Mouse (Mus musculus) bone marrow macrophage, adult 2 months (primary cell): ENCODE data around the gene Lzts3. TPM values are rescaled to one million over a fixed set of nuclear protein-coding genes. Genes with fewer than 3 reads are reported as not detected.

Experiments
- H3K27ac ChIP-seq: 2 replicates; pipeline ENCODE4 v1.5.1; 2012; ENCODE audit warnings: low read depth, low read length; ENCODE audit not compliant: insufficient read depth
- H3K4me1 ChIP-seq: 2 replicates; pipeline ENCODE4 v1.6.1; 2012; ENCODE audit warnings: low read length; ENCODE audit not compliant: control insufficient read depth, insufficient read depth
- H3K4me3 ChIP-seq: 2 replicates; pipeline ENCODE4 v1.5.1; 2012; ENCODE audit warnings: mild to moderate bottlenecking, low read length, moderate library complexity; ENCODE audit not compliant: insufficient read depth
- CTCF ChIP-seq: IDR thresholded peaks from 2 replicates; pipeline ENCODE4 v1.5.1; 2012; ENCODE audit warnings: low read depth, mild to moderate bottlenecking, low read length, moderate library complexity
- POLR2A ChIP-seq: IDR thresholded peaks from 2 replicates; pipeline ENCODE4 v1.6.1; 2012; ENCODE audit warnings: mild to moderate bottlenecking, low read depth, low read length, borderline replicate concordance
- polyA plus RNA-seq: library from polyadenylated mRNA; stranded (reverse); fragments of >200 nt; gene quantifications from 2 replicates; pipeline ENCODE4 v1.2.4, GENCODE M21; 2012; ENCODE audit not compliant: missing spikeins, insufficient read depth, insufficient read length

The Lzts3 gene
- 2.8 and 3.3 TPM in 2 replicates for polyA plus RNA-seq

DNA sequence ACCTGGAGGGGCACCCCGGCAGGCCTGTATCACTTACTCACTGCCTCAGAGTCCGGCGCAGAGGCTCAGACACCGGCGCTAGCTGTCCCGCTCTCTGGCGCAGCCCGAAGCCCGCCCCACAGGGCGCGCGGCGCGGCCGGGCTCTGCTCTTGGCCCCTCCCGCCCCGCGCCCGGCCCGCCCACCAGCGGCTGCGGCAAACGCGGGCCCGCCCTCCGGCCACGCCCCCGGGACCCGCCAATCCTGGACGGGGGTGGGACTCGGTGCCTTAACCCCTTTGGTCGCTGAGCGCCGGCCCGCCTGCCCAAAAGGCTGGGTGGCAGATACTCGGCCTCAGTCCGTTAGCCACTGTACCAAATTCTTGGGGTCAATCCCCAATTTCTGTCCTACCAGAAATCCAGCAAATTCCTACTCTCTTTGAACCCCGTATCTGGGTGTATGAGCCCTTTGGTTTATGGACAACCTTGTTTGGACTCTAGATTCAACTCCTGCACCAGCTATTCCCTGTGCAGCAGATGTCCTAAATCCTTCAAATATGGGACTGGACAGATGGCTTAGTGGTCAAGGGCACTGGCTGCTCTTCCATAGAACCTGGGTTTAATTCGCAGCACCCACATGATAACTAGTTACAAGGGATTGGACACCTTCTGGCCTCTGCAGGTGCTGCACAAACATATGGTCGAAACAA, at the start of gene Lzts3:
Gene Lzts3 (minus strand): TSS at position 120 of the 686 bp plus-strand sequence.
- peak within 1 kb of the TSS; percentile 78 for H3K4me3 ChIP-seq
- TF ChIP-seq POLR2A = no peak
- TF ChIP-seq CTCF = no peak
- H3K27ac ChIP-seq = no peak within 1 kb of the TSS
- H3K4me1 ChIP-seq = peaks cover 6% of the 10 kb centered on the region

DNA sequence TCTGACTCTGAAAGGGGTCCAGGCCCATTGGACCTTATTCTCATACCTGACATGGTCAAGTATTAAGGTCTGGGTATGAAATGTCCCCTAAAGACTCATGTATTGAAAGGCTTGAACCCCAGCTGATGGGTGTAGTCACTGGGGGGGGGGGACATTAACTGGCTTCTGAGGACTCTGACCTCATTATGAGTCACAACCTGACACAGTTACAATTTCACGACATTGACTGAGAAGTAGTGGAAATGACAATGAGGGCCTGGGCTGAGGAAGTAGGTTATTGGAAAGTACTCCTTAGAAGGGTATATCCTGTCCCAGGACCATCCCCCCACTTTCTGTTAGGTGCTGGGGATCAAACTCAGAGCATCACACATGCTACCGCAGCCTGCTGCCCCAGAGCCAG, 46.4 kb upstream of the Lzts3 start:
- Histone ChIP-seq H3K27ac (no peak overlapping the region), H3K4me3 (no peak overlapping the region), H3K4me1 (peaks cover 9% of the 10 kb centered on the region; the same call in 1 of the 2 replicates)
- no peak for TF ChIP-seq POLR2A
- TF ChIP-seq CTCF = no peak

GRCm38 (mm10) chr2:130685426-130685825, 42.8 kb upstream of the Lzts3 start:
- Histone ChIP-seq H3K27ac (no peak overlapping the region), H3K4me3 (no peak overlapping the region), H3K4me1 (peaks cover 9% of the 10 kb centered on the region; the same call in 1 of the 2 replicates)
- TF ChIP-seq CTCF (no peak), POLR2A (no peak)

DNA sequence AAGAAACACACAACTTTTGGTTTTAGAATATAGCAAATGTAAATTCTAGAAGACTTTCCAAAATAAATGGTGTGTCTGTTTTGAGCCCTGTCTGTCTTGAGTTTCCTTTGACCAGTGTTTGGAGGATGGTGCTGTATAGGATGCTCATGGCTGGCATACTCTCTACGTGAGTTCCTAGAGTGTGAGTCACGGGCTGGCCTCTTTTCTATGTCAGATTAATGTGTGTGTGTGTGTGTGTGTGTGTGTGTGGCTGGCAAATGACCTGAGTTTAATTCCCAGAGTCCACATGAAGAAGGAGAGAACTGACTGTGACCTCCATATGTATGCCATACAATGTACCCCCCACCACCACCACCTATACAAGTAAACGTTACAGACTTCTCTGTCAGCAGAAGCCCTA, 38.9 kb upstream of the Lzts3 start:
- Histone ChIP-seq H3K4me1 (no peaks in the 10 kb centered on the region), H3K4me3 (no peak overlapping the region), H3K27ac (no peak overlapping the region)
- TF ChIP-seq POLR2A = no peak
- TF ChIP-seq CTCF = no peak

DNA sequence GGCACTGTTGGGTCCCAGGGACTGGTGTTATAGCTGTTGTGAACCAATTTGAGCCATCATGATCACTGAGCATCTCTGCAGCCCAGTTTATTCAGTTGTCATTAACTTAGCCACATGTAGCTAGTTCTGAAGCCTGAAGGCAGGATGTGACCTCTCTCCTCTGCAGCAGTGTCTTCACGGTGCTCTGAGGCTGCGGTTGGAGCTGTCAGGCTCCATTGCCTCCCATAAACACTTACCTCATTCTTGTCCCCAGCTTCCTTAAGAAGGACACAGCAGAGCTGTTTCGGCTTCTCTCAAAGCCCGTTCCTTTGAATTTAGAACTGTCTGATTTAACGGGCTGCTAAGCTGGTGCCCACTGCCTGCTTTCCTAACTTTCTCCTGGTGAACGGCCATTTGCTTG, 37.3 kb upstream of the Lzts3 start:
- Histone ChIP-seq H3K4me1 (no peaks in the 10 kb centered on the region), H3K27ac (no peak overlapping the region), H3K4me3 (no peak overlapping the region)
- TF ChIP-seq CTCF (no peak), POLR2A (no peak)

DNA sequence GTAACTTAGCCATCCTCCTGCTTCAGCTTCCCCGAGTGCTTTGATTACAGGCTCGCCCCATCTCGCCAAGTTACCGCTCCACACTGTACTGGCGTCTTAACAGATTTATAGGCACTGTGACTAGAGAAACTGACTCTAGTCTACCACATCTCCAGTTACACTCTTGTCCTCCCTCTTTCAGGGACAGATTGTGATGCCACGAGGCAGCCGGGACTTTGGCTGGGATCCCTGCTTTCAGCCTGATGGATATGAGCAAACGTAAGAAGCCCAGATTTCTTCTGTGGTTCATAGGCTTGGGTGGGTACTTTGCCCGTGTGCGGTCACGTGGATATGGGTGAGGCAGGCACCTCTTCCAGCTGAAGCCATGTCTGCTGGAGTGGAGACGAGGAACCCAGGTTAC, 36.6 kb upstream of the Lzts3 start:
- Histone ChIP-seq H3K4me1 (no peaks in the 10 kb centered on the region), H3K27ac (no peak overlapping the region)

DNA sequence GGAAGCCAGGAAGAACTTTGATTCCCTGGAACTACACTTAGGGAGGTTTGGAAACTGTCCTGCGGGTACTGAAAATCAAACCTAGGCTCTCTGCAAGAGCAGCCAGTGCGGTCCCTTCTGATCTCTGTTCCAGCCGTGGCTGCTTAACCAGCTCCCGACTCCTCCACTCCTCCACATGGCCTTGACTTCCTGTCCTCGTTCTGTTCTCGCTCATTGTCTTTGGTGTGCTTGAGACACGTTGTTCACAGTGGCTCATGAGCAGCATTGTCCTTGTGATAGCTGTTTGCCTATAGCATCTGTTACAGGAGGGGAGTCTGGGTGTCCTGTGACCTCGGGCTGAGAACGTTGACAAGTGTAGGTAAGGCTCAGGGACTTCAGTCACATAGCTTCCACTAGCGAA, 34.6 kb upstream of the Lzts3 start:
- H3K4me3 ChIP-seq = no peak overlapping the region
- no peaks in the 10 kb centered on the region for H3K4me1 ChIP-seq
- no peak overlapping the region for H3K27ac ChIP-seq
- TF ChIP-seq CTCF (no peak), POLR2A (no peak)

More for the DNA sequence above, 36.6 kb upstream of the Lzts3 start:
- TF ChIP-seq CTCF = no peak
- H3K4me3 ChIP-seq = no peak overlapping the region

DNA sequence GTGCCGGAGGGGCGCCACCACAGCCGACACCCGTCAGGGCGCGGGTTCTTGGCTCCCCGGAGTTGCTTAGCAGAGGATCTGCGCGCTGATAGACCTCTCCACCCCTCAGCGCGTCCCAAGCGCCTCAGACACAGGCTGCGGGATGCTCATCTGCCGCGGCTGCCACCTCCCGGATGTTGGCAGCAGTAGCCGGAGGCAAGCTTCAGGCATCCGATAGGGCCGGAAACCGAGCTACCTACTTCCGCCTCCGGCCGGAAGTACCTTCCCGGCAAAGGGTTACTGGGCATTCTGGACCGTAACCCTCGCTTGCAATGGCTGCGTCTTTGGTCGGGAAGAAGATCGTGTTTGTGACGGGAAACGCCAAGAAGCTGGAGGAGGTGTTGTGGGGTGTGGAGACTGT, 25.0 kb upstream of the Lzts3 start, which contains the start of gene Itpa:
Gene Itpa (plus strand): TSS at position 52 of the 400 bp plus-strand sequence.
- Histone ChIP-seq H3K27ac (peak within 1 kb of the TSS; percentile 37), H3K4me1 (peaks cover 21% of the 10 kb centered on the region), H3K4me3 (peak within 1 kb of the TSS; percentile 90)
- TF ChIP-seq CTCF = no peak
- TF ChIP-seq POLR2A = no peak

DNA sequence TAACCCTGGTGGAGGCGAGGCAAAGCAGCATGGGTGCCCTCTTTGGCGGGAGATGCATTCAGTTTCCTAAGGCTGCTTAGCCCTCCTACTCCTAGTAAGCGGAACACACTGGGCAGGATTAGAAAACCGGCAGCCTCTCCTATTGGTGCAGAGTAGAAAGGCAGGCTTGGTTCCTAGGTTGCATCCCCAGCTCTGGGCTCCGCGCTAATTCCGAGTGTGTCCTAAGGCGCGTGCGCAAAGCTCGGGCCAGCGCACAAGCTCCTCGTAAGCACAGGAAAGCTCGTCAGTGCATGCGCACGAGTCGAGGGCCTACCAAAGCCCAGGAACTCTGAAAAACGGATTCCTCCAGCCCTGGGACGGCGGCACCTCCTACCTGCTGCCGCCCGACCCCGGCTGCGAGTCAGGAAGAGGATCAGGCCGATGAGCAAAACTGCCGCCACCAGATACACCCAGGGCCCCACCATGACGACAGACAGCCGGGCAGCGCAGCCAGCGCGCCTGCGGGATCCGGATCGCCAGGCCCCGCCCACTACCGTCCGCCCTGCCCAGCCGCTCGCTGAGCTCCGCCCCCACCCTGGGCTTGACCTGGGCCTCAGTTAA, 21.6 kb upstream of the Lzts3 start, which contains the start of gene Ddrgk1:
Gene Ddrgk1 (minus strand): TSS at position 558 of the 600 bp plus-strand sequence.
- Histone ChIP-seq H3K27ac (peak within 1 kb of the TSS; percentile 92), H3K4me1 (peaks cover 16% of the 10 kb centered on the region), H3K4me3 (peak within 1 kb of the TSS; percentile 84)
- no peak for TF ChIP-seq POLR2A
- TF ChIP-seq CTCF = no peak

DNA sequence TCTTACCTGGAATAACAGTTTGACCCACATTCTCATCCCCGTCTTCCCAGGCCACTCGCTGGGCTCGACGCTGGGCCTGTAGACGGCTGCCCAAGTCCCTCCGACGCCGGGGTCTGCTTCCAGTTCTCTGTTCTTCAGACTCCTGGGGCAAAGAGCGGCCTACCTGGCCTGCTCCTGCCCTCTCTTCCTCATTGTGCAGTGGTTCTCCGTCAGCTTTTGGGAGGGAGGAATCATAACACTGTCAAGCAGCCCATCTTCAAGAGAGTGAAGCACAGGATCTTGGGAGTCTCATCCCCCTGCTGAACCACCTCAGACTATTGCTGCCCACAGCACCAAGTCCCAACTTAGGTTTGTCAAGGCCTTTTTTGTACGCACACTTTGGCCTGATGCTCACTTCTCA, 20.7 kb upstream of the Lzts3 start:
- peak overlapping the region; percentile 84 for H3K4me3 ChIP-seq
- TF ChIP-seq CTCF (no peak), POLR2A (no peak)
- peaks cover 12% of the 10 kb centered on the region for H3K4me1 ChIP-seq
- H3K27ac ChIP-seq = no peak overlapping the region
